Mouse (Mus musculus) olfactory bulb, adult 2 months (tissue): ENCODE data around the gene Cldn9.

Experiments
- CTCF ChIP-seq: fragments of 200-500 bp; IDR thresholded peaks from 2 replicates; pipeline ENCODE4 v1.5.1; 2012; ENCODE audit warnings: low read depth, mild to moderate bottlenecking, low read length, moderate library complexity; ENCODE audit not compliant: insufficient read depth
- POLR2A ChIP-seq: fragments of 200-500 bp; IDR thresholded peaks from 2 replicates; pipeline ENCODE4 v1.6.1; 2012; ENCODE audit warnings: mild to moderate bottlenecking, low read depth, low read length, moderate library complexity; ENCODE audit not compliant: insufficient read depth

GRCm38 (mm10) chr17:23658450-23658849 lies 25.4 kb downstream of the Cldn9 start:
- TF ChIP-seq CTCF, result no peak
- no peak for TF ChIP-seq POLR2A
